Mouse (Mus musculus) megakaryocyte, embryonic 14.5 days (primary cell): ENCODE measurements at regions not wholly inside any gene's neighbourhood (a gene's known extent, or its start where the extent isn't known, plus 50 kb on each side); places are given as distances from the start of the nearest gene placed in this dataset.

Source experiments
- FLI1 ChIP-seq: IDR thresholded peaks from 2 replicates; pipeline ENCODE4 v1.6.1; 2012; ENCODE audit warnings: low read length, inconsistent platforms, mixed read lengths
- GATA1 ChIP-seq: IDR thresholded peaks from 3 replicates; pipeline ENCODE4 v1.6.1; 2012; ENCODE audit warnings: mixed read lengths, low read length, inconsistent platforms, borderline replicate concordance

DNA sequence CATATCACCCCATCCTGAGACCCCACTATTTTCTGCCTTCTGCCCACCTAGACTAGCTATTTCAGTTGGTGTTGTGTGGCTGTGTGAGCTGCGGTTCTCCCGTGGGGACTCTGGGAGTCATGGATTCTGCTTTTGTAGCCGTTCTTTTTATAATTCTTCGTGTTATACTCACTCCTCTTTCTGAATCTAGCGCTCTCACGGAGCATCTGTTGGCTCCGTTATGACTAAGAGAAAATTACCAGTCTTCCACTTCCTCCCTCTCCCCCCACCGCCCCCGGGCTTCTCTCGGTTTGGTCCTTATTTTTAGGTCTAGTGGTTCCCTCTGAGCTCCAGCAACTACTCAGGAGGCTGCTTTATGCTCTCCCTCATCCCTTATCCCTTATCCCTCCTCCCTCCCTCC is 85.6 kb downstream of the Diras2 start:
- TF ChIP-seq GATA1 (no peak), FLI1 (no peak)
